Mouse (Mus musculus) liver (tissue): ENCODE data around the gene Hectd4.

Experiments used
- DNase-seq: peaks from one replicate; pipeline ENCODE4 v3.0.0-alpha.2; 2020; ENCODE audit warnings: mixed read lengths

The Hectd4 gene

DNA sequence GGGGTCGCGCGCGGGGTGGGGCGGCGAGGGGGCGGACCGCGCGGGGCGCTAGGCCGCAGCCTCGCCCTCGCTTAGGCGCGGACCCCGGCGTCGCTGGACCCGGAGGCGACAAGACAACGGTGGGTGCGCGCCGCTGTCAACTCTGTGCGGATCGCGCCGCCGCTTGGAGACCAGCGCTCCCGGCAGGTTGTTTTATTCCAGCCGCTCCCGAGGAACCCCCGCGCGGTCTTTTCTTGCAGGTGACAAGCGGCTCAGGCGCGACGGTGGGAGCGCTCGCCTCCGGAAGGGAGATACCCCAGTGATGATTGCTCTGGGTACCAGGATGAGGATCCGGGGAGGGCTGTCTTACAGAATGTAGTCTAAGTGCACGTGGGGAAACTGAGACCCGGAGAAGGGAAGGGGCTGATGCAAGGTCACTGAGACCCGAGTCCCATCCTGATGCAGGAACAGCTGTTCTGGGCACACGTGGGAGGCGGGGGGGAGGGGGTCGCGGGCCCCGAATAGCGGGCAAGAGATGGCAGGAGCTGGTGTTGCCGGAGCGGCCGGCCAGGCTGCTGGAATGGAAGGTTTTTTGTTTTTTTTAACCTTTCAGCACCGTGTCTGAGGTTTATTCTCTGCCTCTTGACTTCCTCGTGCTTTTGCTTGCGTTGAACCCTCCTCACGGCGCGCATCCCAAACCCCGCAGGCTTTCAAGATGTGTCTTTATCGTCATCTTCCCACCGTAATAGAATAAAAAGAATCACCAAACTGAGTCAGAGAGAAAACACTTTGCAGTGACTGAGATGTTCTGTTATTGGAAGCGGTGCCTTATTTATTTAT, 178.3 kb downstream of the Hectd4 start:
- peak; percentile 29 for DNase-seq

DNA sequence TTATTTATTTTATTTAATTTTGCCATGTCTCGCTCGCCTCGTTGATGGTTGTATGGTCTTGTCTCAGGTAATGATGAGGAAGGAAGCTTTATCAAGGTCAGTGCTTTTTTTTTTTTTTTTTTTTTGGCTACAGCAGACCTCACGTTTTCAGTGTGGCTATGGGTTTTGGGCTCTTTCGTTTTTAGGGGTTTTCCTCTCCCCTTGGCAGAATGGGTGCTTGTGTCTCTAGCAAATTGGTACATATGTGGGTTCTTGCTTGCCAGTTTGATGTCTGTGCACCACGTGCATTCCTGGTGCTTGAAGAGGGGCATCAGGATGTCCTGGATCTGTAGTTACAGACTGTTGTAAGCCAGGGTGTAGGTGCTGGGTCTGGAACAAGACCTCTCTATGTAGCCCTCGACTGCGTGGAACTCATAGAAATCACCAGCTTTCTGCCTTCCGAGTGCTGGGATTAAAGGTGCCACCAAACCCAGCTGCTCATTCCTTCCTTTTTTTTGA, 179.0 kb downstream of the Hectd4 start:
- DNase-seq: no peak

DNA sequence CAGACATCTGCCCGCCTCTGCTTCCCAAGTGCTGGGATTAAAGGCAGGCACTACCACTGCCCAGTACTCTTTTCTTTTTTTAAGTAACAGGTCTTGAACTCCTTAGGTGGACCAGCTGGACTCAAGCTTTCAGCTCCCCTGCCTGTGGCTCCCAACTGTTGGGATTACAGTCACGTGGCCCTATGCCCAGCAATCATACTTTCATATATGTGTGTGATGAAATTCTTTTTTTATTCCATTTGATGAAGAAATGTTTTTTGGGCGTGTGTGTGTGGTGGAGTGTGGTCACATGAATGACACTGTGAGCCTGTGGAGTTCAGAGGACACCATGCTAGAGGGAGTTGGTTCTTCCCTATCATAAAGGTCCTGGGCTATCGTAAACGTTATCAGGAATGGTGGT, 179.5 kb downstream of the Hectd4 start:
- no peak for DNase-seq

DNA sequence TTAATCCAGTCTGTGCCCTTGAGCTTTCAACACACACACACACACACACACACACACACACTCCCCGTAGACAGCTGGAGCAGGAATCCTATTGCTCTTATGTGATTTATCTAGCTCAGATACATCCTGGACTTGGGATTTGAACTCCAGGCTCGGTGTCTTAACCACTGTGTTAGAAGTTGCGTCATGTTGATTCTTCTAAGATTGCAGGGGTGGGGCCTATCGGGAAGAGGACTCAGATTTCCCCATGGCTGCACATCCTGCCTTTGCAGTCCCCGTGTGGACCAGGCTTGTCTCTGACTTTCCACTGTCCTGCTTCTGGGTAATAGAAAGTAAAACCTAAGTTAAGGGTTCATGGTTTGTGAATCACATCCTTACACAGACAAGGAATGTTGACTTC, 180.0 kb downstream of the Hectd4 start:
- DNase-seq: no peak

DNA sequence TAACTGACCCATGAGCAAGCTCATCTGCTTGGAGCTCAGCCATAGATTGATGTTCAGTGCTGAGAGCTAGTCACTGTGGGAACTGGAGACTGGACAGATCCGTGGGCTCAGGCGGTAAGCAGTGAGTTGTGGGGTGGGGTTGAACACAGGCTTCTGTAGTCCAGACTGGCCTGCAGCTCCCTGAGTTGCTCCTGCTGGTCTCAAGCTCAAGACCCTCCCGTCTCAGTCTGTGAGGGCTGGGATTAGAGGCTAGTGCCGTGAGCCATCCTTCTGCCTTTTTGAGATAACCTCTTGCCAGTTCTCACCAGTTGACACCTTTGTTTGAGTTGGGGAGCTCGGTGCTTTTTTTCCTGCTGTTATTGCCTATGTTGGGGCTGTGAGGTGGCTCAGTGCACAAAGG, 180.8 kb downstream of the Hectd4 start:
- no peak for DNase-seq

DNA sequence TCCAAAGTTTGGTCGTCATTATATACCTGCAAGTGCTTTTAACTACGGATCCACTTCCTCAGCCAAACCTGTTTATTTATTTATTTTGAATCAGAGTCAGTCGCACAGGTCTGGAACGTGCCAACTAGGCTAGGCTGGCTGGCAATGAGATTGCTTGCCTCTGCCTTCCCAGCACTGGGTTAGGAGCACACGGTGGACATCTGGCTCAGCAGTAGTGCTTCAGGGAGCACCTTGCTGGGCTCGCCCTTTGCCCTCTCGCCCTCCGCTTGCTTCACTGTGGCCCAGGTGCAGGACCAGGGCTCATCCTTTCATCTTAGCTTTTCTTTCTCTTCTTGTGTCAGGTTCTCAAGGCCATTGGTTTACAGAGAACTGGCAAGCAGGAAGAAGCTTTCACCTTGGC, 187.8 kb downstream of the Hectd4 start:
- DNase-seq: no peak

DNA sequence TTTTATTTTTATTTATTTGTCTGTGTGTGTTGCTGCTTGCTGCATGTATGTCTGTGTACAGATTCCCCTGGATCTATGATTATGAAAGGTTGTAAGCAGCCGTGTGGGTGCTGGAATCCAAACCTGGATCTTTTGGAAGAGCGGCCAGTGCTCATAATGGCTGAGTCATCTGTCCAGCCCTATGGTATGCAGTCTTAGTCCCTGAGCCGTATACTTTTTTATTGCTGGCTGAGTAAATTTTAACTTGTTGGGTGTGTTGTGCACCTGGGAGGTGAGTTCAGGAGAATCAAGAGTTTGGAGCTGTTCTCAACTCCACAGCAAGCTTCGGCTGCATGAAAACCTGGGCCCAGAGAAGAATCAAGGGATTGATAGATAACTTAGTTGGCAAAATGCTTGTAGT, 191.0 kb downstream of the Hectd4 start:
- DNase-seq: no peak
